Comparison of ENCODE assay signal across 9 mouse cellular contexts in genomic region chr13:35773763-35774162, GRCm38 (mm10).
DNase-seq lines count a peak whose midpoint lies in the region; ATAC-seq and TF ChIP-seq lines count a peak whose summit lies in the region.
"Had no signal": no experiment of that assay in that cellular context is flagged by ENCODE, and none has a peak within 500 bp of the region (broad histone marks: within the 10 kb centered on the region; RNA-seq: fewer than 3 reads in every experiment).

No protein-coding gene starts in this region.

- TF ChIP-seq POLR2A in brain, embryonic 14.5 days (IDR thresholded peaks at IDR 0.05; ENCODE audit: borderline replicate concordance, extremely low read depth, insufficient read depth, insufficient read length, poor library complexity, severe bottlenecking): no peak

- H3K4me1 ChIP-seq in midbrain, postnatal 0 days (ENCODE audit: insufficient read depth, low read length): no peaks in the 10 kb centered on the region
- H3K4me1 ChIP-seq in midbrain, embryonic 13.5 days (replicated peaks): peaks cover 4% of the 10 kb centered on the region; the same call in 1 of the 2 replicates
- H3K4me1 ChIP-seq in forebrain, embryonic 16.5 days (replicated peaks; ENCODE audit: control insufficient read depth, insufficient read depth, low read length): peaks cover 10% of the 10 kb centered on the region; the same call in 1 of the 2 replicates

- WGBS in midbrain, postnatal 0 days: 62% methylated on average over 7 of the region's 7 CpGs
- 56% methylated on average over 7 of the region's 7 CpGs for WGBS in midbrain, embryonic 13.5 days
- 57% methylated on average over 7 of the region's 7 CpGs for WGBS in forebrain, embryonic 16.5 days

- H3K36me3 ChIP-seq in midbrain, postnatal 0 days (ENCODE audit: insufficient read depth, low read length): no peaks in the 10 kb centered on the region
- H3K36me3 ChIP-seq in midbrain, embryonic 13.5 days: no peaks in the 10 kb centered on the region
- no peaks in the 10 kb centered on the region for H3K36me3 ChIP-seq in forebrain, embryonic 16.5 days (ENCODE audit: control insufficient read depth, insufficient read depth)

- no peaks in the 10 kb centered on the region for H3K9me3 ChIP-seq in midbrain, postnatal 0 days (ENCODE audit: low read length)
- no peaks in the 10 kb centered on the region for H3K9me3 ChIP-seq in midbrain, embryonic 13.5 days
- no peaks in the 10 kb centered on the region for H3K9me3 ChIP-seq in forebrain, embryonic 16.5 days (ENCODE audit: control insufficient read depth, low read length)
- H3K9me3 ChIP-seq: megakaryocyte, embryonic 14.5 days had no signal

- no peak overlapping the region for H3K27ac ChIP-seq in midbrain, postnatal 0 days (ENCODE audit: low read depth, low read length)
- H3K27ac ChIP-seq in midbrain, embryonic 13.5 days: no peak overlapping the region
- H3K27ac ChIP-seq in forebrain, embryonic 16.5 days (ENCODE audit: low read length): no peak overlapping the region

- H3K4me2 ChIP-seq in midbrain, postnatal 0 days (ENCODE audit: low read depth, low read length, poor library complexity, severe bottlenecking): no peak overlapping the region
- no peak overlapping the region for H3K4me2 ChIP-seq in midbrain, embryonic 13.5 days (replicated peaks)
- H3K4me2 ChIP-seq in forebrain, embryonic 16.5 days (ENCODE audit: low read length): no peak overlapping the region

- H3K27me3 ChIP-seq in midbrain, postnatal 0 days (ENCODE audit: insufficient read depth, low read length): no peaks in the 10 kb centered on the region
- no peaks in the 10 kb centered on the region for H3K27me3 ChIP-seq in midbrain, embryonic 13.5 days
- no peaks in the 10 kb centered on the region for H3K27me3 ChIP-seq in forebrain, embryonic 16.5 days (replicated peaks; ENCODE audit: control insufficient read depth, insufficient read depth, low read length)
- H3K27me3 ChIP-seq: megakaryocyte, embryonic 14.5 days had no signal

- no peak overlapping the region for H3K4me3 ChIP-seq in midbrain, postnatal 0 days (ENCODE audit: low read depth, low read length)
- H3K4me3 ChIP-seq in midbrain, embryonic 13.5 days (replicated peaks): no peak overlapping the region
- H3K4me3 ChIP-seq in forebrain, embryonic 16.5 days (replicated peaks; ENCODE audit: low read length): no peak overlapping the region
- H3K4me3 ChIP-seq: megakaryocyte, embryonic 14.5 days had no signal

- DNase-seq in frontal cortex, postnatal 25 days (ENCODE audit: low spot score in 2 of 2): no peak
- DNase-seq in midbrain, postnatal 0 days (ENCODE audit: low spot score): no peak
- DNase-seq in brain, embryonic 14.5 days (ENCODE audit: low read depth): no peak
- peak; percentile 25 for DNase-seq in lung, postnatal 14 days
- DNase-seq in right cerebral cortex, postnatal 25 days: no peak

- ATAC-seq in frontal cortex, adult (ENCODE audit: low TSS enrichment): 0 out of 2 replicates have a peak, but pooled peaks have one; percentile 34
- ATAC-seq in midbrain, postnatal 0 days (ENCODE audit: low FRiP score): no peak
- ATAC-seq in midbrain, embryonic 13.5 days: no peak
- ATAC-seq in forebrain, embryonic 16.5 days: no peak

- TF ChIP-seq CTCF in midbrain, postnatal 0 days (IDR thresholded peaks at IDR 0.05): peak; percentile 51
- TF ChIP-seq CTCF in brain, embryonic 14.5 days (IDR thresholded peaks at IDR 0.05; ENCODE audit: borderline replicate concordance, extremely low read depth, insufficient read depth, insufficient read length): peak; percentile 42; the same call in 1 of the 2 replicates

- no peak overlapping the region for H3K9ac ChIP-seq in midbrain, postnatal 0 days (replicated peaks; ENCODE audit: low read length, poor library complexity, severe bottlenecking)
- no peak overlapping the region for H3K9ac ChIP-seq in midbrain, embryonic 13.5 days (replicated peaks)
- no peak overlapping the region for H3K9ac ChIP-seq in forebrain, embryonic 16.5 days (replicated peaks; ENCODE audit: low read depth, low read length)
